Mouse (Mus musculus): ENCODE measurements around the gene Kcnj12.

- TF ChIP-seq CTCF (IDR thresholded peaks at IDR 0.05; ENCODE audit: insufficient read depth, low read length) (no peak), POLR2A (IDR thresholded peaks at IDR 0.05; ENCODE audit: borderline replicate concordance, extremely low read depth, low read depth, low read length) (no peak)
Observed at GRCm38 (mm10) chr11:61063503-61063902, 41.1 kb downstream of the Kcnj12 start.

All from lung, adult 2 months (tissue).